Mouse (Mus musculus): ENCODE measurements around the gene Notch1. TPM values are rescaled to one million over a fixed set of nuclear protein-coding genes. Genes with fewer than 3 reads are reported as not detected.

Gene Notch1
- 38.0 and 41.0 TPM in 2 replicates for polyA plus RNA-seq (2016; fragmentation: Nextera tagmentation; extraction: Ambion mirVana)

DNA sequence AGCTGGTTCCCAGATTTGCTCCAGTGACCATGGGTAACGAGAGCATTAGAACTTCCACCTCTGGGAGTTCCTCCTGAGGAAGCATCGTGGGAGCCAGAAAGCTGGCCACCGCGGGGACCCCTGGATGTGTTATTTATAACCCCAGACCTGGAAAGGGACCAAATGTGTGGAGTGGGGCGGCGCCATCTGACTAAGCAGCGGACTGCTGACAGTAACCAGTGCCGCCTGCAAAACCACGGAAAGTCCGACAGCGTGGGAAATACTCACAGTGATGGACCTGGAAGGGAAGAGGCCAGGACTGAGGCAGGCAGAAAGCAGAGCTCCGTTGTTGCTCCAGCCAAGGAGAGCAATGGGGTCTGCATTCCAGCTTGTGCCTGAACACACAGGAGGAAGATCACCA is at the start of gene Notch1:
Gene Notch1, minus strand, starts transcription at position 389 of the 400 bp plus-strand sequence.
- no peaks in the 10 kb centered on the region for H3K9me3 ChIP-seq (replicated peaks)
- no peak within 1 kb of the TSS for H3K4me3 ChIP-seq
- H3K27ac ChIP-seq = peak within 1 kb of the TSS; percentile 40; the same call in 1 of the 2 replicates
- ATAC-seq (ENCODE audit: low FRiP score) = no peak
- no peaks in the 10 kb centered on the region for H3K36me3 ChIP-seq
- 0 out of 2 replicates have a peak within 1 kb of the TSS, but pooled peaks have one; percentile 4 for H3K4me2 ChIP-seq (replicated peaks)
- H3K27me3 ChIP-seq = no peaks in the 10 kb centered on the region
- H3K9ac ChIP-seq = 0 out of 2 replicates have a peak within 1 kb of the TSS, but pooled peaks have one; percentile 13
- peaks cover 22% of the 10 kb centered on the region for H3K4me1 ChIP-seq
- 49% methylated on average over 12 of the region's 12 CpGs for WGBS

DNA sequence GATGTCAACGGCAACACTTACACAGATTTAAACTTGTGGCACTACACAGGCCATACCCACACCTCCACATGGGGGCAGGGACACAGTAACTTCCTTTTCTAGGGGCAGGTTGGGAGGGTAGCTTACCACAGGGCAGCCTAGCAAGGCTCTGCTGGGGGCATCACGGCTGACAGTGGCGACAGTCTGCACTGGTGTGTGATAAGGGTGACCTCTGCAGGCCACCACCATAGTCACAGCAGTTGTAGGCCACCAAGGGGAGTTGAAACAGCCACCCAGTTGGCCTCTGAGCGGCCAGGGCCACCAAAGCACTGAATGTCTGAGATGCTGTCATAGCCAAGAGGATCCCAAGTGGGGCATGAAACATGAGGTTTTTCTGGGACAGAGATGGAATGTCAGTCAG is 49.8 kb upstream of the Notch1 start:
- H3K27ac ChIP-seq = no peak overlapping the region
- no peak overlapping the region for H3K4me2 ChIP-seq (replicated peaks)
- ATAC-seq (ENCODE audit: low FRiP score) = peak; percentile 59
- 18% methylated on average over 4 of the region's 4 CpGs for WGBS
- H3K36me3 ChIP-seq = no peaks in the 10 kb centered on the region
- H3K4me3 ChIP-seq = no peak overlapping the region
- H3K27me3 ChIP-seq = no peaks in the 10 kb centered on the region
- no peaks in the 10 kb centered on the region for H3K9me3 ChIP-seq (replicated peaks)
- H3K9ac ChIP-seq = no peak overlapping the region
- H3K4me1 ChIP-seq = peaks cover 8% of the 10 kb centered on the region

DNA sequence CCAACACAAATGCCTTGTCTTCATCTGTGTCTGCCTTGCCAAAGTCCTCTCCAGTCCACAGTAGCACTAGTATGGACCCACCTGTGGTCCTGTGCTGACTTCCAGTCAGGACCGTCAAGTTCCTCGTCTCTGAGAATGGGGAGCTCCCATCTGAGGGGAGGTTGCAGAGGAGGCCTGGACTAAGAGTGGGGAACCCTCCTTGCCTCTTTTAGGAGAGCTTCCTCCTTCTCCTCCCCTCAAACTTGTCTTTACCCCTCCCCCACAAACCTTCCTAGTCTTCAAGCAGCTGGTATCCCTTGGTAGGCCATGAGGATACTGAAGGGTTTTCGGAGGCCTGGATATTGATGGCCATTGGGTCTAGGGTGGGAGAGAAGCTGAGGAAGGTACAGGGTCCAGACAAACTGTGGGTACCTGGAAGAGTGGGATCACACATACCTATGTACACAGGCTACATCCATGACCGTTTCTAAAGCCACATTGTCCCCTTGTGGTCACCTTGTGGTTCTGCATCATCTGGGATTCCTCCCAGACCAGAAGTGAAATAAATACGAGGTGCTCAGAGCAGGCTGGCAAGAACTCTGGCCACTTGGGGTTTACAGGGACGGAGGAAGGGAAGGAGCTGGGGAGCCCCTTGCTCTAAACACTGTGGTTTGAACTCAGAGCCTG is 45.0 kb upstream of the Notch1 start:
- no peak overlapping the region for H3K9ac ChIP-seq
- 40% methylated on average over 6 of the region's 6 CpGs for WGBS
- peak; percentile 68 for ATAC-seq (ENCODE audit: low FRiP score)

DNA sequence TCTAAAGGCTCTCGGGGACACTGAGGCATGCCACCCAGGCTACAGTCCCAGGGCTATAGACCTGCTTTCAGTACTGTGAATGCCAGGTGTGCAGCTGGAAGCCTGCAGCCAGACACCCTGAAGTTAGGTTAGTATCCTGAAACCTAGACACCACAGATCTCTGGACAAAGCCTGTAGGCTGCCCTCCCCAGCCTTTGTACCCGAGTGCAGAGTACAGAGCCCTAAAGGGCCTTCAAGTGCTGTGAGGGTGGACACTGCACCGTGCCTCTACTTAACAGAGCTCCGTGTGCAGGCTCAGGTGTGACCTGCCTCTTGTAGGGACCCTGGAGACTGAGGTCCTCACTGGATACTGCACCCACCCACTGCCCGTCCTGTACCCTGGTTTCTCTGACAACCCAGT is 44.0 kb upstream of the Notch1 start:
- no peak for ATAC-seq (ENCODE audit: low FRiP score)
- WGBS = 75% methylated on average over 5 of the region's 5 CpGs
- no peaks in the 10 kb centered on the region for H3K36me3 ChIP-seq
- no peak overlapping the region for H3K4me2 ChIP-seq (replicated peaks)
- H3K4me1 ChIP-seq = peaks cover 15% of the 10 kb centered on the region
- H3K4me3 ChIP-seq = no peak overlapping the region
- no peaks in the 10 kb centered on the region for H3K9me3 ChIP-seq (replicated peaks)
- H3K27me3 ChIP-seq = no peaks in the 10 kb centered on the region
- H3K27ac ChIP-seq = no peak overlapping the region
- H3K9ac ChIP-seq = no peak overlapping the region; the same call in 1 of the 2 replicates

More for the DNA sequence above, 45.0 kb upstream of the Notch1 start:
- H3K36me3 ChIP-seq = no peaks in the 10 kb centered on the region
- peaks cover 18% of the 10 kb centered on the region for H3K4me1 ChIP-seq
- no peaks in the 10 kb centered on the region for H3K9me3 ChIP-seq (replicated peaks)
- no peak overlapping the region for H3K4me3 ChIP-seq
- no peak overlapping the region for H3K27ac ChIP-seq
- H3K27me3 ChIP-seq = no peaks in the 10 kb centered on the region
- no peak overlapping the region for H3K4me2 ChIP-seq (replicated peaks)

DNA sequence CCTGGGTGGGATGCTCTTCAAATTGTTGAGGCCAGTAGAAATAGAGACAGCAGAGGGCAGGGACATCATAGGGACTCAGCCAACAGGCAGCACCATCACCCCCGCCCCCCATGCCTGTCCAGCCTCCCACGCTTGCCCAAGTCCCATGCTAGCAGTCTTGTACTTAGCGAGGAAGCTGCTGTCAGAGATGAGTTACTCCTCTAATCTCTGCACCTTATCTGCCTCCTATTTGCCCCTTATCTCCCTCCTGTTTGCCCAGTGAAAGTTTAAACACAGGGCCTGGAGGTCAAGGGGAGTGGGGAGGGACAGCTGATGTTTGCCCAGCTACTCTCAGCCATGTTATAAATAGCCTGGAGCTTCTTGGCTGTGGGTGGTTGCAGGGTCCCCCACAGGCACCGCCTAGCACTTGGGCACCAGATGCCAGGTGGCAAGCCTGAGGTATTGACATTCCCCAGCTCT is 40.1 kb upstream of the Notch1 start:
- no peak overlapping the region for H3K4me2 ChIP-seq (replicated peaks)
- H3K4me1 ChIP-seq = peaks cover 12% of the 10 kb centered on the region
- no peaks in the 10 kb centered on the region for H3K9me3 ChIP-seq (replicated peaks)
- no peak overlapping the region for H3K9ac ChIP-seq
- H3K4me3 ChIP-seq = no peak overlapping the region
- 67% methylated on average over 4 of the region's 4 CpGs for WGBS
- no peak overlapping the region for H3K27ac ChIP-seq
- no peaks in the 10 kb centered on the region for H3K27me3 ChIP-seq
- H3K36me3 ChIP-seq = no peaks in the 10 kb centered on the region
- ATAC-seq (ENCODE audit: low FRiP score) = no peak

DNA sequence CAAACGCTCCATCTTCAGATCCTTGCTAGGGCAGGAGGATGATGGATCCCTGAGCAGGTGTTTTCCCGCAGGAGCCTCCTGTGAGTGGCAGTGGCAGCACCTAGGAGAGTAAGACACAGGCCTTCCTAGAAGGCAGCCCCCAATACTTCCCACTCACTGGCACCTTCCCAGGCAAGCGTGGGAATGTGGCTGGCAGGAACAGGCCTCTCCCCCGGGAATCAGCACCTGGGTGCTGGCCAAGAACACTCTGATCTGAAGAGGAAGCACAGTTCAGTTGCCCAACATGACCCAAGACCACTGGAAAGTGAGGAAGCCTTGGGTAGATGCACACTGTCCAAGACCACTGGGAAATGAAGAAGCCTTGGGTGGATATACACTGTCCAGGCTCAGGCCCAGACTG is 38.6 kb upstream of the Notch1 start:
- Histone ChIP-seq H3K4me3 (no peak overlapping the region), H3K4me1 (no peaks in the 10 kb centered on the region), H3K4me2 (replicated peaks) (no peak overlapping the region), H3K9me3 (replicated peaks) (no peaks in the 10 kb centered on the region), H3K9ac (no peak overlapping the region), H3K27me3 (no peaks in the 10 kb centered on the region), H3K36me3 (no peaks in the 10 kb centered on the region), H3K27ac (no peak overlapping the region)
- 84% methylated on average over 4 of the region's 4 CpGs for WGBS
- ATAC-seq (ENCODE audit: low FRiP score) = no peak

DNA sequence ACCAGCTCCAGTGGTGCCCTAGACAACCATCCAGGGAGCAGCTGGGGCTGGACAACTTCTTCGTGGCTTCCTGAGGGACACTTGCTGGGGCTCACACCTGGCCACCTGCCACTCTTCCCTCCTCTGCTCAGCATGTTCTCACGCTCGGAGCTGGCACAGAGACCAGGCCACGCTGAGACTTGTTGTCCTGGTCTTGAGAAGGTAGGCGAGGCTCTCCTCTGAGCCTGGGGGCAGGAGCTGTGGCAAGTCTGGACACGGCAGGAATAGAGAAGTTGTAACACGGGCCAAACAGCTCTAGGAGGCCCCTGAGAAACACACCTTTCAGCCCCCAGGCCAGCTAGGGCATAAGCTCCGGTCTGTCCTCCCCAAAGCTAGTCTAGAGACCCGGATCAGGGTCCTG is 37.4 kb upstream of the Notch1 start:
- H3K4me2 ChIP-seq (replicated peaks) = no peak overlapping the region
- peaks cover 4% of the 10 kb centered on the region; the same call in 1 of the 2 replicates for H3K4me1 ChIP-seq
- no peak overlapping the region for H3K4me3 ChIP-seq
- no peak for ATAC-seq (ENCODE audit: low FRiP score)
- H3K27ac ChIP-seq = no peak overlapping the region
- H3K9me3 ChIP-seq (replicated peaks) = no peaks in the 10 kb centered on the region
- 88% methylated on average over 9 of the region's 9 CpGs for WGBS
- H3K36me3 ChIP-seq = no peaks in the 10 kb centered on the region
- no peaks in the 10 kb centered on the region for H3K27me3 ChIP-seq
- H3K9ac ChIP-seq = no peak overlapping the region

DNA sequence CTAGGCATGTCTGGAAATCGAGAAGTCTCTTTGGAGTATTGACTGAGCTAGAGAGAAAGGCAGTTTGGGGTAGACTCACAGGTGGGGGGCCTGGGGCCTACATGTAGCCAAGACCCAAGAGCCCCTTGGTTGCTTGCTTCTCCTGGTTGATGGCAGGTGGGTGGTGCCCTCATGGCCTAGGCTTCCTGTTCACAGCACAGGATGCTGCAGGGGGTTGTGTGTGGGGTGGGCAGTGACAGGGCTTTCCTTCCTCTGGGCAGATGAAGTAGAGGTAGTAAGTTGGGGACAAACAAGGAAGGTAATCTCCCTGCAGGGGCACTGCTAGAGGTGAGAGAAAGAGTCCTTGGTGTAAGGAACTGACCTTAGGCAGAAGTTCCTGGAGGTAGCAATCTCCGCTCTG is 35.6 kb upstream of the Notch1 start:
- ATAC-seq (ENCODE audit: low FRiP score) = no peak

DNA sequence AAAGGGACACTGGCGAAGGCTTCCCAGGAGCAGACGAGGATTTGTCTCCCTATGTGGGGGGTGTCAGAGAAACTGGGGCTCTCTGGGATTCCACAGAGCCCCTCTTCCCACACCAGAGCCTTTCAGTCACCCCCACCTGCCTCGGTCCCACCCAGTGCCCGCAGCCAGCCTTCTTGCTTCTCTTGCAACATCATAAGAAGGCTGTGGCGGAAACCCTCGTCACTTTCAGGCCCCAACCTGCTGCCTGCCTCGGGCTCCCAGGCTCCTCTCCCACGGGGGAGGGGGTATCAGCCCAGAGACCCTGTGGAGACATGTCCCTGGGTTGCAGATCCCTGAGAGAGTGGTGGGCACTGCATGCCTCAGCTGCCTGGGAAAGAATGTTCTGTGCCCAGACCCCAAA is 35.0 kb upstream of the Notch1 start:
- Histone ChIP-seq H3K4me2 (replicated peaks) (no peak overlapping the region), H3K4me3 (no peak overlapping the region), H3K9me3 (replicated peaks) (no peaks in the 10 kb centered on the region), H3K27ac (no peak overlapping the region), H3K27me3 (no peaks in the 10 kb centered on the region; the same call in 1 of the 2 replicates), H3K4me1 (peaks cover 20% of the 10 kb centered on the region), H3K9ac (no peak overlapping the region), H3K36me3 (no peaks in the 10 kb centered on the region)
- ATAC-seq (ENCODE audit: low FRiP score) = no peak
- 72% methylated on average over 8 of the region's 8 CpGs for WGBS

More for the DNA sequence above, 35.6 kb upstream of the Notch1 start:
- Histone ChIP-seq H3K36me3 (no peaks in the 10 kb centered on the region), H3K4me3 (no peak overlapping the region), H3K4me2 (replicated peaks) (no peak overlapping the region), H3K9me3 (replicated peaks) (no peaks in the 10 kb centered on the region), H3K27ac (no peak overlapping the region), H3K4me1 (peaks cover 16% of the 10 kb centered on the region), H3K9ac (no peak overlapping the region), H3K27me3 (no peaks in the 10 kb centered on the region; the same call in 1 of the 2 replicates)
- WGBS = 97% methylated on average over 2 of the region's 2 CpGs

DNA sequence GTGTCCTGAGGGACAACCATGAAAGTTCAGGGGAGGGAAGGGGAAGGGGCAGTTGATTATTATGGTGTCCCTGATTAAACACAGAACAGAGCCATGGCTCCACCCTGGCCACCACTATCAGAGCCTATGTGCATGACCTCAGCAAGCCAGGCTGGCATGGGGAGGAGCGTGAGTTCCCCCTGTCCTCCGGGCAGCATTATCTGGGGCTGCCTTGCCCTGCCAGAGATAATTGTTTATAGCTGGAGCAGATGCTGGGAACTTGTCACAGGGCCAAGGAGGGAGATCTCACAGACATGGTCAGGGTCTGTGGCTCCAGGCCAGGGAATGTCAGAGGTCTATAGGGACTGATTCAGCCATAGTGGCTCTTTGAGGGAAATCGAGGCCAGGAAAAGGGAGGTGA is 34.3 kb upstream of the Notch1 start:
- H3K36me3 ChIP-seq = no peaks in the 10 kb centered on the region
- H3K9me3 ChIP-seq (replicated peaks) = no peaks in the 10 kb centered on the region
- 83% methylated on average over 3 of the region's 3 CpGs for WGBS
- no peak overlapping the region for H3K9ac ChIP-seq
- no peaks in the 10 kb centered on the region; the same call in 1 of the 2 replicates for H3K27me3 ChIP-seq
- H3K27ac ChIP-seq = no peak overlapping the region
- ATAC-seq (ENCODE audit: low FRiP score) = no peak
- no peak overlapping the region for H3K4me2 ChIP-seq (replicated peaks)
- H3K4me3 ChIP-seq = no peak overlapping the region
- H3K4me1 ChIP-seq = peaks cover 20% of the 10 kb centered on the region

DNA sequence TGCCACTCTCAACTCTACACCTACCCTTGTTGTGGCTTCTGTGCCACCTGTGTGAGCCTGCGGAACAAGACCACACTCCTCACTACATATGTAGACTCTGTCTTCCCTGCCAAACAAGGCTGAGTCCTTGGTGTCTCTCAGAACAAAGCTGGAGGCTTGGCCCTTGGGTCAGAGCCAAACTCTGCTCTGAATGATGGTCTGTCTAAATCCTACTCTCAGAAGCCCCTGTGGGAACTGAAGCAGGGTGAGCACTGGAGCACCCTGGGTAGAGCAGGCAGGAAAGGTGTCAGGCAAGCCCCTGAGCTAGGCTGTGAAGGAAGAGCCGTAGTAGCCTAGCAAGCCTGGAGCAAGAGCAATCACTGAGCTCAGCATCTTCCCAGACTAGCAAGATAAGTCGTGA is 33.7 kb upstream of the Notch1 start:
- Histone ChIP-seq H3K36me3 (no peaks in the 10 kb centered on the region), H3K27me3 (no peaks in the 10 kb centered on the region; the same call in 1 of the 2 replicates), H3K9ac (no peak overlapping the region), H3K4me3 (no peak overlapping the region), H3K9me3 (replicated peaks) (no peaks in the 10 kb centered on the region), H3K27ac (no peak overlapping the region), H3K4me2 (replicated peaks) (no peak overlapping the region), H3K4me1 (peaks cover 20% of the 10 kb centered on the region)
- no peak for ATAC-seq (ENCODE audit: low FRiP score)
- 75% methylated on average over 3 of the region's 3 CpGs for WGBS

DNA sequence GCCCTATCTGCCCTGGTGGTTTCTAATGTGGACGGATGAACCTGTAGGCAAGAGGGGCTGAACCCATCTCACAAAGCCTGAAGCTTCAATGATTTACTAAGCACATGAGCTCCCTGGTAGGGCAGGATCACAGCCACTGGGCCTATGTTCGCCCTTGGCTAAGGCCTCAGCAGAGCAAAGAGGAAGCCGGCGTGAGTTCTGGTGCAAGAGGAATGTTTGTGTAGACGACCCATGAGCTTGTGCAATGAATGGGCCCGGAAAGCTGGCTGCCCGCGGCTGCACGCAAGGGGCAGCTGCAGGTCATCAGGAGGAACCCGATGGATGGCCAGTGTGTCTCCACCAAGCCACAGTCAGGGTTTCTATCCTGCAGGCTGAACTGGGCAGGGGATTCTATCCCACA is 33.3 kb upstream of the Notch1 start:
- no peak overlapping the region for H3K4me2 ChIP-seq (replicated peaks)
- H3K27ac ChIP-seq = no peak overlapping the region
- no peaks in the 10 kb centered on the region for H3K36me3 ChIP-seq
- H3K27me3 ChIP-seq = no peaks in the 10 kb centered on the region; the same call in 1 of the 2 replicates
- WGBS = 85% methylated on average over 10 of the region's 10 CpGs
- H3K4me3 ChIP-seq = no peak overlapping the region
- peaks cover 20% of the 10 kb centered on the region for H3K4me1 ChIP-seq
- no peaks in the 10 kb centered on the region for H3K9me3 ChIP-seq (replicated peaks)
- H3K9ac ChIP-seq = no peak overlapping the region
- no peak for ATAC-seq (ENCODE audit: low FRiP score)

DNA sequence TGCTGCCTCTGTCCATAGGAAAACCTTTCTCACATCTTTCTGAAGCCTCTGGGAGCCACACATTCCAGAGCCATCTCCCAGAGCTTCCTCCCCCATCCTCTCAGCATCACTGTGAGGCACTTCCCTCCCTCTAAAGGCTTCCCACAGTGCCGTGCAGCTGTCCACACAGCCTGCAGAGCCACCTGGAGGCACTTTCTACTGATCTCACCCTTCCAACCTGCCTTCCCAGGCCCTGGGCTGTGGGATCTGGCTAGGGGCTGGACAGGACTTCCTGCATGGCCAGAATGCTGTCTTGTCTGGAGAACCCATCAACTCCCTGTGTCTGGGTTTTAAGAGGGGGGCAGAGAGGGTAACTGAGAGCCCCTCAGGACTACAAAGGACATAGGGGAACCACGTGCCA is 31.0 kb upstream of the Notch1 start:
- Histone ChIP-seq H3K36me3 (no peaks in the 10 kb centered on the region), H3K27me3 (no peaks in the 10 kb centered on the region; the same call in 1 of the 2 replicates), H3K27ac (peak overlapping the region; percentile 35), H3K4me3 (no peak overlapping the region), H3K9me3 (replicated peaks) (no peaks in the 10 kb centered on the region), H3K4me2 (replicated peaks) (no peak overlapping the region), H3K4me1 (peaks cover 23% of the 10 kb centered on the region), H3K9ac (no peak overlapping the region; the same call in 1 of the 2 replicates)
- 32% methylated on average over 2 of the region's 2 CpGs for WGBS
- 0 out of 2 replicates have a peak, but pooled peaks have one; percentile 41 for ATAC-seq (ENCODE audit: low FRiP score)

Measured in hindbrain, embryonic 12.5 days (tissue).